Mouse (Mus musculus) spleen, postnatal 10 days (tissue): ENCODE measurements at regions not wholly inside any gene's neighbourhood (a gene's known extent, or its start where the extent isn't known, plus 50 kb on each side); places are given as distances from the start of the nearest gene placed in this dataset.

ENCODE experiments used
- DNase-seq, 2 experiments: peaks; one replicate each; pipeline ENCODE4 v3.0.0; 2021 to 2022; ENCODE audit warnings: low spot score in 2 of 2

GRCm38 (mm10) chrX:12466897-12467296 is 120.7 kb upstream of the Atp6ap2 start:
- no peak for DNase-seq

- DNase-seq = no peak
These were observed 119.9 kb upstream of the Atp6ap2 start for GRCm38 (mm10) chrX:12467528-12468179.

GRCm38 (mm10) chrX:12472296-12472695 is 115.3 kb upstream of the Atp6ap2 start:
- no peak for DNase-seq

GRCm38 (mm10) chrX:12479207-12479606 is 108.4 kb upstream of the Atp6ap2 start:
- no peak for DNase-seq

- DNase-seq = no peak
These were observed 96.6 kb upstream of the Atp6ap2 start for GRCm38 (mm10) chrX:12490957-12491356.

- DNase-seq = no peak
These were observed 94.4 kb upstream of the Atp6ap2 start for GRCm38 (mm10) chrX:12493216-12493615.

- no peak for DNase-seq
These were observed 93.7 kb upstream of the Atp6ap2 start for GRCm38 (mm10) chrX:12493916-12494315.

GRCm38 (mm10) chrX:12494535-12494934 is 93.1 kb upstream of the Atp6ap2 start:
- no peak for DNase-seq

GRCm38 (mm10) chrX:12500601-12501000 is 87.0 kb upstream of the Atp6ap2 start:
- no peak for DNase-seq

GRCm38 (mm10) chrX:12502364-12502763 is 85.2 kb upstream of the Atp6ap2 start:
- no peak for DNase-seq

- no peak for DNase-seq
These were observed 84.0 kb upstream of the Atp6ap2 start for GRCm38 (mm10) chrX:12503581-12503980.

GRCm38 (mm10) chrX:12511119-12511518 is 76.5 kb upstream of the Atp6ap2 start:
- DNase-seq = no peak

GRCm38 (mm10) chrX:12525044-12525443 is 62.6 kb upstream of the Atp6ap2 start:
- no peak for DNase-seq

GRCm38 (mm10) chrX:12530406-12531311 is 56.9 kb upstream of the Atp6ap2 start:
- no peak for DNase-seq
